Mouse (Mus musculus) spleen, postnatal 10 days (tissue): Measurements from ENCODE around the gene Dennd5a.

Experiments
- DNase-seq, 2 experiments: peaks; one replicate each; pipeline ENCODE4 v3.0.0; 2021 to 2022; ENCODE audit warnings: low spot score in 2 of 2

Gene Dennd5a

GRCm38 (mm10) chr7:109965658-109966057 is 5.4 kb upstream of the Dennd5a start:
- DNase-seq: peak in 1 of 2 experiments; percentile 20

- peak in 1 of 2 experiments; percentile 29 for DNase-seq
Measured at GRCm38 (mm10) chr7:109963707-109964106, 3.4 kb upstream of the Dennd5a start.

- no peak for DNase-seq
Measured at GRCm38 (mm10) chr7:109962596-109962995, 2.3 kb upstream of the Dennd5a start.

GRCm38 (mm10) chr7:109961570-109961969 is 1.3 kb upstream of the Dennd5a start:
- DNase-seq: no peak

- DNase-seq: no peak
Measured at GRCm38 (mm10) chr7:109960613-109961154, 414 bp upstream of the Dennd5a start.

- DNase-seq: peak; percentile 32 to 58
Measured at GRCm38 (mm10) chr7:109958843-109959715, 1.2 kb downstream of the Dennd5a start.

GRCm38 (mm10) chr7:109957996-109958789 is 2.1 kb downstream of the Dennd5a start:
- no peak for DNase-seq

GRCm38 (mm10) chr7:109954622-109955401 is 5.5 kb downstream of the Dennd5a start:
- DNase-seq: no peak

- DNase-seq: no peak
Measured at GRCm38 (mm10) chr7:109951297-109951696, 9.0 kb downstream of the Dennd5a start.

GRCm38 (mm10) chr7:109944421-109945034 is 15.7 kb downstream of the Dennd5a start:
- no peak for DNase-seq

- DNase-seq: no peak
Measured at GRCm38 (mm10) chr7:109929628-109930027, 30.6 kb downstream of the Dennd5a start.

GRCm38 (mm10) chr7:109928365-109928764 is 31.9 kb downstream of the Dennd5a start:
- DNase-seq: no peak

GRCm38 (mm10) chr7:109924965-109925364 is 35.3 kb downstream of the Dennd5a start:
- no peak for DNase-seq

- DNase-seq: no peak
Measured at GRCm38 (mm10) chr7:109922889-109923288, 37.4 kb downstream of the Dennd5a start.

- DNase-seq: no peak
Measured at GRCm38 (mm10) chr7:109906165-109906564, 54.1 kb downstream of the Dennd5a start.

GRCm38 (mm10) chr7:109900921-109901320 is 59.3 kb downstream of the Dennd5a start:
- DNase-seq: peak in 1 of 2 experiments; percentile 35

GRCm38 (mm10) chr7:109898911-109899310 is 61.4 kb downstream of the Dennd5a start:
- no peak for DNase-seq

- DNase-seq: peak; percentile 49 to 82
Measured at GRCm38 (mm10) chr7:109892530-109892929, 67.7 kb downstream of the Dennd5a start.

- no peak for DNase-seq
Measured at GRCm38 (mm10) chr7:109891786-109892185, 68.5 kb downstream of the Dennd5a start.

GRCm38 (mm10) chr7:109890256-109890655 is 70.0 kb downstream of the Dennd5a start:
- no peak for DNase-seq

GRCm38 (mm10) chr7:109889300-109889699 is 71.0 kb downstream of the Dennd5a start:
- no peak for DNase-seq
